Mouse (Mus musculus) lung, postnatal 0 days (tissue): ENCODE measurements around the gene Asap3. TPM values are rescaled to one million over a fixed set of nuclear protein-coding genes. Genes with fewer than 3 reads are reported as not detected.
A peak's percentile ranks its signal among the peaks of the same experiment; 100 is the strongest.

Experiments used
- ATAC-seq: fragments of 200-750 bp; cut with Nextera tagmentation; 2 replicates; pipeline ENCODE4 v1.8.0; 2017; ENCODE audit warnings: moderate library complexity
- DNase-seq: peaks from one replicate; pipeline ENCODE4 v3.0.0-alpha.2; 2016; ENCODE audit warnings: low spot score
- H3K27ac ChIP-seq: fragments of 300-500 bp; sonication (generic); 2 replicates; pipeline ENCODE4 v1.5.1; 2014; ENCODE audit warnings: antibody characterized with exemption, mild to moderate bottlenecking, low read length, mixed read lengths
- H3K27me3 ChIP-seq: fragments of 300-500 bp; sonication (generic); replicated peaks from 2 replicates; pipeline ENCODE4 v1.6.1; 2014; ENCODE audit warnings: low read length, mixed read lengths; ENCODE audit not compliant: insufficient read depth
- H3K36me3 ChIP-seq: fragments of 300-500 bp; sonication (generic); 2 replicates; pipeline ENCODE4 v1.6.1; 2014; ENCODE audit warnings: low read length, mixed read lengths; ENCODE audit not compliant: insufficient read depth
- H3K4me1 ChIP-seq: fragments of 300-500 bp; sonication (generic); 2 replicates; pipeline ENCODE4 v1.6.1; 2014; ENCODE audit warnings: antibody characterized with exemption, low read depth, low read length, mixed read lengths; ENCODE audit not compliant: insufficient read depth
- H3K4me2 ChIP-seq: fragments of 300-500 bp; sonication (generic); replicated peaks from 2 replicates; pipeline ENCODE4 v1.6.1; 2014; ENCODE audit warnings: low read depth, mild to moderate bottlenecking, low read length, moderate library complexity, mixed read lengths
- H3K4me3 ChIP-seq: fragments of 300-500 bp; sonication (generic); 2 replicates; pipeline ENCODE4 v1.5.1; 2014; ENCODE audit warnings: low read depth, low read length
- H3K9ac ChIP-seq: fragments of 300-500 bp; sonication (generic); replicated peaks from 2 replicates; pipeline ENCODE4 v1.6.1; 2014; ENCODE audit warnings: low read depth, mild to moderate bottlenecking
- H3K9me3 ChIP-seq: fragments of 300-500 bp; sonication (generic); 2 replicates; pipeline ENCODE4 v1.6.1; 2016; ENCODE audit warnings: low read length, mixed read lengths
- CTCF ChIP-seq: IDR thresholded peaks from 2 replicates; pipeline ENCODE4 v1.5.1; 2016; ENCODE audit warnings: antibody characterized with exemption, mild to moderate bottlenecking
- EP300 ChIP-seq: IDR thresholded peaks from 2 replicates; pipeline ENCODE4 v1.6.1; 2016; ENCODE audit warnings: antibody characterized with exemption, mild to moderate bottlenecking, control low read depth
- WGBS: fragments of 180-500 bp; shearing (Covaris S2); extraction: QIAGEN DNeasy Blood & Tissue Kit; methylation state at CpG from one replicate; pipeline ENCODE4 v1.1.7; 2014; 5-methylcytosine and 5-hydroxymethylcytosine counted together
- polyA plus RNA-seq: library from polyadenylated mRNA; unstranded; fragments of >200 nt; fragmentation: Nextera tagmentation; extraction: Ambion mirVana; gene quantifications from 2 replicates; pipeline ENCODE4 v1.2.1, GENCODE M21; 2015

The Asap3 gene
- polyA plus RNA-seq, 1 experiment from 2014 or later = 5.4 TPM

- no peak for DNase-seq
- 84% methylated on average over 4 of the region's 4 CpGs for WGBS
- H3K27me3 ChIP-seq = no peaks in the 10 kb centered on the region
- TF ChIP-seq EP300 (no peak), CTCF (no peak)
- no peak overlapping the region for H3K4me2 ChIP-seq
- H3K27ac ChIP-seq = no peak overlapping the region
- no peak overlapping the region for H3K4me3 ChIP-seq
- no peaks in the 10 kb centered on the region for H3K36me3 ChIP-seq
- peaks cover 26% of the 10 kb centered on the region for H3K4me1 ChIP-seq
- no peak overlapping the region for H3K9ac ChIP-seq
- no peaks in the 10 kb centered on the region for H3K9me3 ChIP-seq
- no peak for ATAC-seq
These were observed 35.8 kb upstream of the Asap3 start for GRCm38 (mm10) chr4:136170401-136170800.

- WGBS = 28% methylated on average over 12 of the region's 12 CpGs
- H3K4me3 ChIP-seq = peak overlapping the region; percentile 74
- H3K4me1 ChIP-seq = peaks cover 35% of the 10 kb centered on the region
- H3K27me3 ChIP-seq = no peaks in the 10 kb centered on the region
- TF ChIP-seq EP300 = no peak
- TF ChIP-seq CTCF = no peak
- ATAC-seq (0 out of 2 replicates have a peak, but pooled peaks have one; percentile 20), DNase-seq (peak; percentile 28)
- H3K4me2 ChIP-seq = peak overlapping the region; percentile 100
- H3K9ac ChIP-seq = peak overlapping the region; percentile 58
- peak overlapping the region; percentile 47; the same call in 1 of the 2 replicates for H3K27ac ChIP-seq
- H3K9me3 ChIP-seq = no peaks in the 10 kb centered on the region
- no peaks in the 10 kb centered on the region for H3K36me3 ChIP-seq
These were observed 34.7 kb upstream of the Asap3 start for GRCm38 (mm10) chr4:136171455-136171854.

GRCm38 (mm10) chr4:136172011-136172541 is 34.1 kb upstream of the Asap3 start, which contains the start of gene E2f2:
Gene E2f2, plus strand, starts transcription at chr4:136172394.
- Histone ChIP-seq H3K4me1 (peaks cover 42% of the 10 kb centered on the region), H3K4me3 (peak within 1 kb of the TSS; percentile 74), H3K9ac (peak within 1 kb of the TSS; percentile 58), H3K9me3 (no peaks in the 10 kb centered on the region), H3K27ac (peak within 1 kb of the TSS; percentile 52), H3K4me2 (peak within 1 kb of the TSS; percentile 100), H3K27me3 (no peaks in the 10 kb centered on the region), H3K36me3 (no peaks in the 10 kb centered on the region)
- 1% methylated on average over 23 of the region's 35 CpGs for WGBS
- peak; percentile 92 for DNase-seq
- peak; percentile 65 for ATAC-seq
- TF ChIP-seq CTCF = no peak
- no peak for TF ChIP-seq EP300

GRCm38 (mm10) chr4:136172542-136173209 is 33.5 kb upstream of the Asap3 start:
- ATAC-seq (peak; percentile 44), DNase-seq (peak; percentile 70)
- peak overlapping the region; percentile 74 for H3K4me3 ChIP-seq
- WGBS = under 1% methylated on average over 60 of the region's 67 CpGs
- H3K36me3 ChIP-seq = no peaks in the 10 kb centered on the region
- H3K9ac ChIP-seq = peak overlapping the region; percentile 55
- H3K27ac ChIP-seq = peak overlapping the region; percentile 52
- no peak for TF ChIP-seq EP300
- no peak for TF ChIP-seq CTCF
- H3K4me2 ChIP-seq = peak overlapping the region; percentile 100
- H3K4me1 ChIP-seq = peaks cover 47% of the 10 kb centered on the region
- no peaks in the 10 kb centered on the region for H3K9me3 ChIP-seq
- H3K27me3 ChIP-seq = no peaks in the 10 kb centered on the region

GRCm38 (mm10) chr4:136173210-136173715 is 32.9 kb upstream of the Asap3 start:
- H3K4me2 ChIP-seq = peak overlapping the region; percentile 100
- peaks cover 51% of the 10 kb centered on the region for H3K4me1 ChIP-seq
- DNase-seq (no peak), ATAC-seq (no peak)
- peak overlapping the region; percentile 55 for H3K9ac ChIP-seq
- H3K27ac ChIP-seq = peak overlapping the region; percentile 52
- H3K9me3 ChIP-seq = no peaks in the 10 kb centered on the region
- H3K27me3 ChIP-seq = no peaks in the 10 kb centered on the region
- WGBS = 5% methylated on average over 14 of the region's 14 CpGs
- no peaks in the 10 kb centered on the region for H3K36me3 ChIP-seq
- peak overlapping the region; percentile 74 for H3K4me3 ChIP-seq
- TF ChIP-seq EP300 (no peak), CTCF (no peak)
